Mouse (Mus musculus): Measurements from ENCODE around the gene Hecw2.

- no peak for TF ChIP-seq CTCF (conservative IDR thresholded peaks at IDR 0.05; ENCODE audit: low read length)
- TF ChIP-seq POU5F1 (IDR thresholded peaks at IDR 0.05; ENCODE audit: borderline replicate concordance, low read length), result no peak
- TF ChIP-seq NANOG (IDR thresholded peaks at IDR 0.05; ENCODE audit: borderline replicate concordance, low read length), result no peak
These were observed 218.2 kb downstream of the Hecw2 start for GRCm38 (mm10) chr1:53976721-53977120.
